11 mouse cellular contexts compared by ENCODE assay signal in the genomic region with DNA sequence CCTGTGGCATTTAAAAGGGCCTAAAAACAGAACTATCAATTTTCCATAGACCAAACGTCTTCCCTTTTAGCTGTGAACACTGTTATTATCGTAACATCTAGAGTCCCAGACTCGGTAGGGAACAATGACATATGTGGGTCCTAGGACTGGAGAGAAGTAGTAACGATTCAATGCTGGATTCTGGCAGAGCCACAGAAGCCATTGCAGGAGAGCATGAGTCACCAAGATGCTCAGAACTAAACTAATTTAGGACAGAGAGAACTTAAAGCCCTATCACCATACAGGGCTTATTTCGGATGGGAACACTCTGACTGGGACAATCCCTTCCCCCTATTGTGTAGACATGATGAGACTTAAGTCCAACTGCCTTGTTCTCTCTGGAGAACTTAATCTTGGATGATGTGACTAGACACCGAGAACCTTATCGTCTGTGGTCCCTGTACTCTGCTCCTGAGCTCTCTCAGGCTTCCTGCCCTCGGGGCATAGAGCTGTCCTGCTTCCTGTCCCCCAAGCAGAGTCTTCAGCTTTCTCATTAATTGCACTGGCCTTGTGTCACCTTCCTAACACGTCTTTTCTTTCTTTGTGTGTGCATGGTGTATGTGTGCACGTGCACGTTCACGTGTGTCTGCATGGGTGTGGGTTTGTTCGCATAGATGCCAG.
"Had no signal": no experiment of that assay in that cellular context is flagged by ENCODE, and none has a peak within 500 bp of the region (broad histone marks: within the 10 kb centered on the region; RNA-seq: fewer than 3 reads in every experiment).

No protein-coding gene starts in this region.

- ATAC-seq: intestine, embryonic 15.5 days; midbrain, embryonic 13.5 days had no signal

- DNase-seq: kidney, postnatal 10 days; kidney, postnatal 4 days; left cerebral cortex, postnatal 4 days; lung, adult 18-20 months; lung, postnatal 36 days; right cerebral cortex, adult 18-20 months; right cerebral cortex, postnatal 25 days; thymus, adult 18-20 months; thymus, postnatal 14 days had no signal
